Mouse (Mus musculus): Measurements from ENCODE around the gene Dcun1d1. TPM values are rescaled to one million over a fixed set of nuclear protein-coding genes. Genes with fewer than 3 reads are reported as not detected.

Gene Dcun1d1
- 232 TPM for polyA plus RNA-seq (2014; fragmentation: Illumina TruSeq; extraction: RNeasy Lipid Tissue Mini Kit (QIAGEN cat#74804); ENCODE audit: low replicate concordance)

GRCm38 (mm10) chr3:35937345-35937744 lies at the start of gene Dcun1d1:
Dcun1d1 (minus strand) TSS chr3:35937445.

Other genes starting within 250 kb of the Dcun1d1 start
- 363 TPM for gene Atp11b, start 183.3 kb downstream of the Dcun1d1 start, polyA plus RNA-seq (2014; fragmentation: Illumina TruSeq; extraction: RNeasy Lipid Tissue Mini Kit (QIAGEN cat#74804); ENCODE audit: low replicate concordance)
- 40.9 TPM for gene Mccc1, start 63.2 kb upstream of the Dcun1d1 start, polyA plus RNA-seq (2014; fragmentation: Illumina TruSeq; extraction: RNeasy Lipid Tissue Mini Kit (QIAGEN cat#74804); ENCODE audit: low replicate concordance)
- not detected for gene Ccdc144b, start 116.1 kb upstream of the Dcun1d1 start, polyA plus RNA-seq (2014; fragmentation: Illumina TruSeq; extraction: RNeasy Lipid Tissue Mini Kit (QIAGEN cat#74804); ENCODE audit: low replicate concordance)
- gene Acad9, start 128.5 kb upstream of the Dcun1d1 start, polyA plus RNA-seq (2014; fragmentation: Illumina TruSeq; extraction: RNeasy Lipid Tissue Mini Kit (QIAGEN cat#74804); ENCODE audit: low replicate concordance): 11.8 TPM
- 6.3 TPM for gene D3Ertd254e, start 213.6 kb upstream of the Dcun1d1 start, polyA plus RNA-seq (2014; fragmentation: Illumina TruSeq; extraction: RNeasy Lipid Tissue Mini Kit (QIAGEN cat#74804); ENCODE audit: low replicate concordance)

All from small intestine, adult 10 weeks (tissue).